25 mouse cellular contexts compared by ENCODE assay signal in genomic region chr8:119644981-119645597, GRCm38 (mm10). TPM values are rescaled to one million over a fixed set of nuclear protein-coding genes. Genes with fewer than 3 reads are reported as not detected.
DNase-seq lines count a peak whose midpoint lies in the region; ATAC-seq and TF ChIP-seq lines count a peak whose summit lies in the region.
"Had no signal": no experiment of that assay in that cellular context is flagged by ENCODE, and none has a peak within 500 bp of the region (broad histone marks: within the 10 kb centered on the region; RNA-seq: fewer than 3 reads in every experiment).

No protein-coding gene starts in this region.

- TF ChIP-seq CTCF in cerebellum, adult 2 months (IDR thresholded peaks at IDR 0.05; ENCODE audit: borderline replicate concordance, insufficient read depth, low read depth, low read length): no peak

- no peak overlapping the region for H3K9ac ChIP-seq in midbrain, embryonic 12.5 days (replicated peaks)
- no peak overlapping the region for H3K9ac ChIP-seq in midbrain, embryonic 11.5 days (ENCODE audit: low read length)
- no peak overlapping the region for H3K9ac ChIP-seq in hindbrain, embryonic 12.5 days
- H3K9ac ChIP-seq in midbrain, embryonic 14.5 days (replicated peaks; ENCODE audit: low read length): no peak overlapping the region
- no peak overlapping the region for H3K9ac ChIP-seq in neural tube, embryonic 15.5 days (replicated peaks)
- H3K9ac ChIP-seq: embryonic facial prominence, embryonic 12.5 days; liver, embryonic 14.5 days had no signal

- no peaks in the 10 kb centered on the region for H3K9me3 ChIP-seq in midbrain, embryonic 12.5 days
- no peaks in the 10 kb centered on the region for H3K9me3 ChIP-seq in midbrain, embryonic 11.5 days (ENCODE audit: control insufficient read depth, low read length)
- no peaks in the 10 kb centered on the region for H3K9me3 ChIP-seq in hindbrain, embryonic 12.5 days (replicated peaks)
- no peaks in the 10 kb centered on the region for H3K9me3 ChIP-seq in midbrain, embryonic 14.5 days (ENCODE audit: control insufficient read depth, low read length)
- H3K9me3 ChIP-seq in neural tube, embryonic 15.5 days (replicated peaks): no peaks in the 10 kb centered on the region
- H3K9me3 ChIP-seq: embryonic facial prominence, embryonic 12.5 days had no signal

- no peaks in the 10 kb centered on the region for H3K27me3 ChIP-seq in midbrain, embryonic 12.5 days
- no peaks in the 10 kb centered on the region for H3K27me3 ChIP-seq in midbrain, embryonic 11.5 days (ENCODE audit: control insufficient read depth, insufficient read depth, low read length)
- no peaks in the 10 kb centered on the region for H3K27me3 ChIP-seq in hindbrain, embryonic 12.5 days
- H3K27me3 ChIP-seq in midbrain, embryonic 14.5 days (ENCODE audit: control insufficient read depth, insufficient read depth, low read length): no peaks in the 10 kb centered on the region
- H3K27me3 ChIP-seq in neural tube, embryonic 15.5 days (replicated peaks): no peaks in the 10 kb centered on the region
- no peaks in the 10 kb centered on the region; the same call in 1 of the 2 replicates for H3K27me3 ChIP-seq in cerebellum, adult 2 months (ENCODE audit: control insufficient read depth, insufficient read depth, low read length)
- H3K27me3 ChIP-seq: embryonic facial prominence, embryonic 12.5 days had no signal

- peak overlapping the region; percentile 70 for H3K27ac ChIP-seq in midbrain, embryonic 12.5 days (replicated peaks)
- no peak overlapping the region for H3K27ac ChIP-seq in midbrain, embryonic 11.5 days (ENCODE audit: low read depth, low read length)
- H3K27ac ChIP-seq in hindbrain, embryonic 12.5 days: peak overlapping the region; percentile 80
- H3K27ac ChIP-seq in midbrain, embryonic 14.5 days (replicated peaks; ENCODE audit: low read depth, low read length): peak overlapping the region; percentile 84
- peak overlapping the region; percentile 71 for H3K27ac ChIP-seq in neural tube, embryonic 15.5 days (replicated peaks)
- H3K27ac ChIP-seq in cerebellum, adult 2 months (ENCODE audit: insufficient read depth, low read length): no peak overlapping the region
- H3K27ac ChIP-seq: embryonic facial prominence, embryonic 12.5 days; heart, embryonic 10.5 days; liver, embryonic 14.5 days had no signal

- no peaks in the 10 kb centered on the region for H3K36me3 ChIP-seq in midbrain, embryonic 12.5 days
- no peaks in the 10 kb centered on the region for H3K36me3 ChIP-seq in midbrain, embryonic 11.5 days (ENCODE audit: control insufficient read depth, insufficient read depth, low read length)
- no peaks in the 10 kb centered on the region for H3K36me3 ChIP-seq in hindbrain, embryonic 12.5 days
- H3K36me3 ChIP-seq in midbrain, embryonic 14.5 days (ENCODE audit: control insufficient read depth, insufficient read depth, low read length): no peaks in the 10 kb centered on the region
- H3K36me3 ChIP-seq in neural tube, embryonic 15.5 days: no peaks in the 10 kb centered on the region
- H3K36me3 ChIP-seq: embryonic facial prominence, embryonic 12.5 days; heart, embryonic 10.5 days had no signal

- TF ChIP-seq POLR2A in cerebellum, adult 2 months (IDR thresholded peaks at IDR 0.05; ENCODE audit: borderline replicate concordance, insufficient read depth, low read length): no peak

- no peak overlapping the region for H3K4me3 ChIP-seq in midbrain, embryonic 12.5 days
- no peak overlapping the region for H3K4me3 ChIP-seq in midbrain, embryonic 11.5 days (ENCODE audit: low read depth, low read length)
- no peak overlapping the region for H3K4me3 ChIP-seq in hindbrain, embryonic 12.5 days
- no peak overlapping the region for H3K4me3 ChIP-seq in midbrain, embryonic 14.5 days (replicated peaks; ENCODE audit: low read depth, low read length)
- no peak overlapping the region for H3K4me3 ChIP-seq in neural tube, embryonic 15.5 days (replicated peaks)
- H3K4me3 ChIP-seq in cerebellum, adult 2 months (replicated peaks; ENCODE audit: insufficient read depth, low read depth, low read length): no peak overlapping the region
- H3K4me3 ChIP-seq: embryonic facial prominence, embryonic 12.5 days; heart, embryonic 10.5 days had no signal

- H3K4me1 ChIP-seq in midbrain, embryonic 12.5 days: peaks cover 5% of the 10 kb centered on the region; the same call in 1 of the 2 replicates
- no peaks in the 10 kb centered on the region for H3K4me1 ChIP-seq in midbrain, embryonic 11.5 days (ENCODE audit: control insufficient read depth, insufficient read depth, low read length)
- H3K4me1 ChIP-seq in hindbrain, embryonic 12.5 days: peaks cover 7% of the 10 kb centered on the region; the same call in 1 of the 2 replicates
- 0 out of 2 replicates have a peak, but pooled peaks cover 3% of the 10 kb centered on the region for H3K4me1 ChIP-seq in midbrain, embryonic 14.5 days (ENCODE audit: control insufficient read depth, insufficient read depth, low read length)
- H3K4me1 ChIP-seq in neural tube, embryonic 15.5 days: peaks cover 20% of the 10 kb centered on the region
- no peaks in the 10 kb centered on the region for H3K4me1 ChIP-seq in cerebellum, adult 2 months (ENCODE audit: control insufficient read depth, insufficient read depth, low read length)
- H3K4me1 ChIP-seq: embryonic facial prominence, embryonic 12.5 days; heart, embryonic 10.5 days had no signal

- WGBS in midbrain, embryonic 12.5 days: 66% methylated on average over 18 of the region's 18 CpGs
- 67% methylated on average over 18 of the region's 18 CpGs for WGBS in midbrain, embryonic 11.5 days
- 51% methylated on average over 18 of the region's 18 CpGs for WGBS in hindbrain, embryonic 12.5 days
- WGBS in midbrain, embryonic 14.5 days: 36% methylated on average over 18 of the region's 18 CpGs
- 29% methylated on average over 18 of the region's 18 CpGs for WGBS in neural tube, embryonic 15.5 days
- WGBS in cerebellum, adult 2 months: 42% methylated on average over 18 of the region's 18 CpGs

- no peak overlapping the region for H3K4me2 ChIP-seq in midbrain, embryonic 12.5 days (replicated peaks)
- H3K4me2 ChIP-seq in midbrain, embryonic 11.5 days: no peak overlapping the region
- no peak overlapping the region for H3K4me2 ChIP-seq in hindbrain, embryonic 12.5 days (replicated peaks)
- no peak overlapping the region for H3K4me2 ChIP-seq in midbrain, embryonic 14.5 days (ENCODE audit: low read length)
- H3K4me2 ChIP-seq in neural tube, embryonic 15.5 days: peak overlapping the region; percentile 13; the same call in 1 of the 2 replicates
- H3K4me2 ChIP-seq: embryonic facial prominence, embryonic 12.5 days had no signal

- peak; percentile 75; the same call in 1 of the 2 replicates for ATAC-seq in midbrain, embryonic 12.5 days (ENCODE audit: low FRiP score, low read depth)
- ATAC-seq in midbrain, embryonic 11.5 days (ENCODE audit: low FRiP score): no peak
- peak; percentile 87 for ATAC-seq in hindbrain, embryonic 12.5 days (ENCODE audit: low FRiP score)
- ATAC-seq in midbrain, embryonic 14.5 days (ENCODE audit: low FRiP score, low TSS enrichment): peak; percentile 53; the same call in 1 of the 2 replicates
- peak; percentile 88 for ATAC-seq in neural tube, embryonic 15.5 days (ENCODE audit: low FRiP score)
- ATAC-seq: inflammation-experienced regulatory T-cells, adult 6 months had no signal

- DNase-seq in midbrain, embryonic 11.5 days (ENCODE audit: low spot score, missing footprints): no peak
- peak; percentile 68 for DNase-seq in midbrain, embryonic 14.5 days
- DNase-seq in cerebellum, adult 2 months: no peak
- DNase-seq in heart, postnatal 36 days: no peak
- DNase-seq: cerebellum, adult 9-10 months; kidney, adult 2 months; kidney, postnatal 10 days; layer of hippocampus, postnatal 36 days; right cerebral cortex, adult 18-20 months; thymus, postnatal 25 days had no signal

- intact Hi-C loops in heart, postnatal 36 days (cut with DNase I): no loop called here

RNA-seq across cellular contexts. Expression of gene Kcng4, which starts 9.6 kb away (rescaled TPM):
- polyA plus RNA-seq in midbrain, embryonic 12.5 days (2016; fragmentation: Nextera tagmentation; extraction: Ambion mirVana): 0.26 TPM in 1 of 2 replicates, not detected in the other
- polyA plus RNA-seq in midbrain, embryonic 11.5 days (2014; fragmentation: Nextera tagmentation; extraction: Ambion mirVana): 0.15 and 0.18 TPM in 2 replicates
- 0.22 TPM in 1 of 2 replicates, not detected in the other for polyA plus RNA-seq in hindbrain, embryonic 12.5 days (2016; fragmentation: Nextera tagmentation; extraction: Ambion mirVana)
- polyA plus RNA-seq in midbrain, embryonic 14.5 days (2014; fragmentation: Nextera tagmentation; extraction: Ambion mirVana): 0.15 and 0.55 TPM in 2 replicates
- 0.09 and 0.14 TPM in 2 replicates for polyA plus RNA-seq in neural tube, embryonic 15.5 days (2015; fragmentation: Nextera tagmentation; extraction: Ambion mirVana)
- polyA plus RNA-seq in cerebellum, adult 2 months (2012; rRNA removed): 92.6 and 99.0 TPM in 2 replicates
- under 1 TPM; 0.11 to 0.22 TPM for total RNA-seq in heart, postnatal 36 days (2021)
- total RNA-seq: common myeloid progenitor, adult 5-6 weeks; megakaryocyte progenitor cell, adult 5-6 weeks had no signal
- polyA plus RNA-seq: C2C12; heart, embryonic 10.5 days; inflammation-experienced regulatory T-cells, adult 6 months; liver, embryonic 14.5 days had no signal

RNA-seq across cellular contexts. Expression of gene Wfdc1, which starts 21.1 kb away (rescaled TPM):
- polyA plus RNA-seq in midbrain, embryonic 12.5 days (2016; fragmentation: Nextera tagmentation; extraction: Ambion mirVana): 2.4 and 3.1 TPM in 2 replicates
- polyA plus RNA-seq in midbrain, embryonic 11.5 days (2014; fragmentation: Nextera tagmentation; extraction: Ambion mirVana): 8.8 and 11.8 TPM in 2 replicates
- polyA plus RNA-seq in hindbrain, embryonic 12.5 days (2016; fragmentation: Nextera tagmentation; extraction: Ambion mirVana): 1.8 and 2.5 TPM in 2 replicates
- polyA plus RNA-seq in midbrain, embryonic 14.5 days (2014; fragmentation: Nextera tagmentation; extraction: Ambion mirVana): 2.3 and 3.4 TPM in 2 replicates
- 5.9 and 6.2 TPM in 2 replicates for polyA plus RNA-seq in neural tube, embryonic 15.5 days (2015; fragmentation: Nextera tagmentation; extraction: Ambion mirVana)
- polyA plus RNA-seq in cerebellum, adult 2 months (2012; rRNA removed): 18.9 and 19.3 TPM in 2 replicates
- 10 to 100 TPM; 33.5 to 40.7 TPM for total RNA-seq in heart, postnatal 36 days (2021)
- total RNA-seq: common myeloid progenitor, adult 5-6 weeks; megakaryocyte progenitor cell, adult 5-6 weeks had no signal
- polyA plus RNA-seq: C2C12; inflammation-experienced regulatory T-cells, adult 6 months had no signal

RNA-seq across cellular contexts. Expression of gene Adad2, which starts 32.5 kb away (rescaled TPM):
- polyA plus RNA-seq in midbrain, embryonic 12.5 days (2016; fragmentation: Nextera tagmentation; extraction: Ambion mirVana): 0.15 TPM in 1 of 2 replicates, not detected in the other
- polyA plus RNA-seq in midbrain, embryonic 11.5 days (2014; fragmentation: Nextera tagmentation; extraction: Ambion mirVana): 0.11 and 0.27 TPM in 2 replicates
- polyA plus RNA-seq in hindbrain, embryonic 12.5 days (2016; fragmentation: Nextera tagmentation; extraction: Ambion mirVana): 0.18 TPM in 1 of 2 replicates, not detected in the other
- 0.21 and 0.32 TPM in 2 replicates for polyA plus RNA-seq in midbrain, embryonic 14.5 days (2014; fragmentation: Nextera tagmentation; extraction: Ambion mirVana)
- 0.10 and 0.11 TPM in 2 replicates for polyA plus RNA-seq in neural tube, embryonic 15.5 days (2015; fragmentation: Nextera tagmentation; extraction: Ambion mirVana)
- polyA plus RNA-seq in cerebellum, adult 2 months (2012; rRNA removed): 0.11 TPM in 2 replicates
- not detected for total RNA-seq in heart, postnatal 36 days (2021)
- total RNA-seq: adrenal gland, adult 18-20 months; adrenal gland, postnatal 4 days; common myeloid progenitor, adult 5-6 weeks; gastrocnemius, postnatal 4 days; megakaryocyte progenitor cell, adult 5-6 weeks had no signal
- polyA plus RNA-seq: C2C12; heart, embryonic 10.5 days; heart, postnatal 0 days; inflammation-experienced regulatory T-cells, adult 6 months; kidney, adult 2 months; liver, embryonic 14.5 days; lung, embryonic 16.5 days had no signal

RNA-seq across cellular contexts. Expression of gene Taf1c, which starts 40.1 kb away (rescaled TPM):
- polyA plus RNA-seq in midbrain, embryonic 12.5 days (2016; fragmentation: Nextera tagmentation; extraction: Ambion mirVana): 15.3 and 16.7 TPM in 2 replicates
- 11.1 and 13.4 TPM in 2 replicates for polyA plus RNA-seq in midbrain, embryonic 11.5 days (2014; fragmentation: Nextera tagmentation; extraction: Ambion mirVana)
- polyA plus RNA-seq in hindbrain, embryonic 12.5 days (2016; fragmentation: Nextera tagmentation; extraction: Ambion mirVana): 13.2 and 14.9 TPM in 2 replicates
- polyA plus RNA-seq in midbrain, embryonic 14.5 days (2014; fragmentation: Nextera tagmentation; extraction: Ambion mirVana): 14.6 and 16.6 TPM in 2 replicates
- 11.8 and 15.0 TPM in 2 replicates for polyA plus RNA-seq in neural tube, embryonic 15.5 days (2015; fragmentation: Nextera tagmentation; extraction: Ambion mirVana)
- 14.2 and 14.6 TPM in 2 replicates for polyA plus RNA-seq in cerebellum, adult 2 months (2012; rRNA removed)
- 1 to 10 TPM; 3.6 to 3.8 TPM for total RNA-seq in heart, postnatal 36 days (2021)

RNA-seq across cellular contexts. Expression of gene Atp2c2, which starts 54.7 kb away (rescaled TPM):
- 0.47 and 0.64 TPM in 2 replicates for polyA plus RNA-seq in midbrain, embryonic 12.5 days (2016; fragmentation: Nextera tagmentation; extraction: Ambion mirVana)
- 0.22 and 0.33 TPM in 2 replicates for polyA plus RNA-seq in midbrain, embryonic 11.5 days (2014; fragmentation: Nextera tagmentation; extraction: Ambion mirVana)
- 0.77 and 0.88 TPM in 2 replicates for polyA plus RNA-seq in hindbrain, embryonic 12.5 days (2016; fragmentation: Nextera tagmentation; extraction: Ambion mirVana)
- 0.08 and 0.11 TPM in 2 replicates for polyA plus RNA-seq in midbrain, embryonic 14.5 days (2014; fragmentation: Nextera tagmentation; extraction: Ambion mirVana)
- polyA plus RNA-seq in neural tube, embryonic 15.5 days (2015; fragmentation: Nextera tagmentation; extraction: Ambion mirVana): 0.36 and 0.41 TPM in 2 replicates
- polyA plus RNA-seq in cerebellum, adult 2 months (2012; rRNA removed): 0.28 and 0.35 TPM in 2 replicates
- total RNA-seq in heart, postnatal 36 days (2021): not detected
- total RNA-seq: common myeloid progenitor, adult 5-6 weeks; gastrocnemius, postnatal 4 days; megakaryocyte progenitor cell, adult 5-6 weeks had no signal
- polyA plus RNA-seq: inflammation-experienced regulatory T-cells, adult 6 months had no signal

Comparison
In these comparisons a context has a peak if more than half of its experiments do, and no peak if none do; other contexts are left out.
1. H3K27ac ChIP-seq: peak in midbrain, embryonic 12.5 days (single experiment), hindbrain, embryonic 12.5 days (single experiment), midbrain, embryonic 14.5 days (single experiment) and neural tube, embryonic 15.5 days (single experiment); none in midbrain, embryonic 11.5 days (single experiment) and cerebellum, adult 2 months (single experiment).
2. RNA of gene Kcng4, which starts 9.6 kb away (polyA plus RNA-seq): 92.6 to 99.0 TPM in cerebellum, adult 2 months; 0.15 to 0.55 TPM in midbrain, embryonic 14.5 days, 0.15 to 0.18 TPM in midbrain, embryonic 11.5 days, 0.09 to 0.14 TPM in neural tube, embryonic 15.5 days, 0.22 TPM in hindbrain, embryonic 12.5 days and 0.26 TPM in midbrain, embryonic 12.5 days; every median in the first group is over 10 times any median in the second.